Mouse (Mus musculus): ENCODE results near the gene Fbxl8. TPM values are rescaled to one million over a fixed set of nuclear protein-coding genes. Genes with fewer than 3 reads are reported as not detected.

Fbxl8 gene
- polyA plus RNA-seq, 1 experiment from 2014 or later = 0.50 TPM

GRCm38 (mm10) chr8:105233126-105233935 lies 31.1 kb upstream of the Fbxl8 start:
- Histone ChIP-seq H3K9ac (ENCODE audit: low read length) (no peak overlapping the region), H3K27ac (ENCODE audit: low read depth, low read length) (no peak overlapping the region), H3K4me1 (ENCODE audit: control insufficient read depth, insufficient read depth, low read length) (no peaks in the 10 kb centered on the region), H3K9me3 (replicated peaks; ENCODE audit: control insufficient read depth, low read length) (no peaks in the 10 kb centered on the region), H3K36me3 (ENCODE audit: control insufficient read depth, insufficient read depth, low read length) (peaks cover 19% of the 10 kb centered on the region), H3K4me3 (ENCODE audit: low read depth, low read length) (no peak overlapping the region), H3K27me3 (replicated peaks; ENCODE audit: control insufficient read depth, insufficient read depth, low read length) (no peaks in the 10 kb centered on the region), H3K4me2 (ENCODE audit: low read length) (no peak overlapping the region)
- 73% methylated on average over 1 of the region's 1 CpGs for WGBS
- DNase-seq (ENCODE audit: low spot score) (no peak), ATAC-seq (no peak)

- 82% methylated on average over 1 of the region's 1 CpGs for WGBS
- no peaks in the 10 kb centered on the region for H3K27me3 ChIP-seq (replicated peaks; ENCODE audit: control insufficient read depth, insufficient read depth, low read length)
Measured at GRCm38 (mm10) chr8:105235206-105235605, 29.2 kb upstream of the Fbxl8 start.

GRCm38 (mm10) chr8:105237442-105238142 lies 26.9 kb upstream of the Fbxl8 start:
- WGBS = 94% methylated on average over 14 of the region's 14 CpGs

More at GRCm38 (mm10) chr8:105235206-105235605, 29.2 kb upstream of the Fbxl8 start:
- no peak overlapping the region for H3K9ac ChIP-seq (ENCODE audit: low read length)
- H3K4me3 ChIP-seq (ENCODE audit: low read depth, low read length) = no peak overlapping the region
- no peaks in the 10 kb centered on the region for H3K9me3 ChIP-seq (replicated peaks; ENCODE audit: control insufficient read depth, low read length)
- ATAC-seq (no peak), DNase-seq (ENCODE audit: low spot score) (no peak)
- H3K36me3 ChIP-seq (ENCODE audit: control insufficient read depth, insufficient read depth, low read length) = peaks cover 38% of the 10 kb centered on the region
- H3K4me1 ChIP-seq (ENCODE audit: control insufficient read depth, insufficient read depth, low read length) = no peaks in the 10 kb centered on the region
- H3K27ac ChIP-seq (ENCODE audit: low read depth, low read length) = no peak overlapping the region
- no peak overlapping the region for H3K4me2 ChIP-seq (ENCODE audit: low read length)

GRCm38 (mm10) chr8:105241016-105241415 lies 23.4 kb upstream of the Fbxl8 start:
- Histone ChIP-seq H3K27me3 (replicated peaks; ENCODE audit: control insufficient read depth, insufficient read depth, low read length) (no peaks in the 10 kb centered on the region), H3K27ac (ENCODE audit: low read depth, low read length) (no peak overlapping the region), H3K9me3 (replicated peaks; ENCODE audit: control insufficient read depth, low read length) (no peaks in the 10 kb centered on the region), H3K9ac (ENCODE audit: low read length) (no peak overlapping the region), H3K4me2 (ENCODE audit: low read length) (no peak overlapping the region), H3K4me1 (ENCODE audit: control insufficient read depth, insufficient read depth, low read length) (no peaks in the 10 kb centered on the region), H3K4me3 (ENCODE audit: low read depth, low read length) (no peak overlapping the region), H3K36me3 (ENCODE audit: control insufficient read depth, insufficient read depth, low read length) (peaks cover 54% of the 10 kb centered on the region)
- ATAC-seq = no peak
- 95% methylated on average over 7 of the region's 7 CpGs for WGBS
- DNase-seq (ENCODE audit: low spot score) = no peak

More at GRCm38 (mm10) chr8:105237442-105238142, 26.9 kb upstream of the Fbxl8 start:
- no peak for ATAC-seq
- H3K4me3 ChIP-seq (ENCODE audit: low read depth, low read length) = no peak overlapping the region
- H3K36me3 ChIP-seq (ENCODE audit: control insufficient read depth, insufficient read depth, low read length) = peaks cover 57% of the 10 kb centered on the region
- H3K9ac ChIP-seq (ENCODE audit: low read length) = no peak overlapping the region
- no peak overlapping the region for H3K4me2 ChIP-seq (ENCODE audit: low read length)
- H3K27me3 ChIP-seq (replicated peaks; ENCODE audit: control insufficient read depth, insufficient read depth, low read length) = no peaks in the 10 kb centered on the region
- H3K4me1 ChIP-seq (ENCODE audit: control insufficient read depth, insufficient read depth, low read length) = no peaks in the 10 kb centered on the region
- H3K27ac ChIP-seq (ENCODE audit: low read depth, low read length) = no peak overlapping the region
- no peaks in the 10 kb centered on the region for H3K9me3 ChIP-seq (replicated peaks; ENCODE audit: control insufficient read depth, low read length)
- no peak for DNase-seq (ENCODE audit: low spot score)

- ATAC-seq (no peak), DNase-seq (ENCODE audit: low spot score) (no peak)
- Histone ChIP-seq H3K36me3 (ENCODE audit: control insufficient read depth, insufficient read depth, low read length) (peaks cover 55% of the 10 kb centered on the region), H3K27ac (ENCODE audit: low read depth, low read length) (no peak overlapping the region), H3K4me3 (ENCODE audit: low read depth, low read length) (no peak overlapping the region), H3K4me2 (ENCODE audit: low read length) (no peak overlapping the region), H3K27me3 (replicated peaks; ENCODE audit: control insufficient read depth, insufficient read depth, low read length) (peaks cover 3% of the 10 kb centered on the region), H3K9ac (ENCODE audit: low read length) (no peak overlapping the region), H3K9me3 (replicated peaks; ENCODE audit: control insufficient read depth, low read length) (no peaks in the 10 kb centered on the region), H3K4me1 (ENCODE audit: control insufficient read depth, insufficient read depth, low read length) (peaks cover 5% of the 10 kb centered on the region; the same call in 1 of the 2 replicates)
- WGBS = 93% methylated on average over 6 of the region's 6 CpGs
Measured at GRCm38 (mm10) chr8:105251954-105252353, 12.5 kb upstream of the Fbxl8 start.

- DNase-seq (ENCODE audit: low spot score) (no peak), ATAC-seq (no peak)
Measured at GRCm38 (mm10) chr8:105252680-105253537, 11.5 kb upstream of the Fbxl8 start.

GRCm38 (mm10) chr8:105253766-105254151 lies 10.7 kb upstream of the Fbxl8 start:
- Histone ChIP-seq H3K4me2 (ENCODE audit: low read length) (peak overlapping the region; percentile 99), H3K4me1 (ENCODE audit: control insufficient read depth, insufficient read depth, low read length) (peaks cover 5% of the 10 kb centered on the region; the same call in 1 of the 2 replicates), H3K27me3 (replicated peaks; ENCODE audit: control insufficient read depth, insufficient read depth, low read length) (peaks cover 19% of the 10 kb centered on the region), H3K9me3 (replicated peaks; ENCODE audit: control insufficient read depth, low read length) (no peaks in the 10 kb centered on the region), H3K27ac (ENCODE audit: low read depth, low read length) (no peak overlapping the region), H3K9ac (ENCODE audit: low read length) (peak overlapping the region; percentile 66; the same call in 1 of the 2 replicates), H3K36me3 (ENCODE audit: control insufficient read depth, insufficient read depth, low read length) (peaks cover 36% of the 10 kb centered on the region), H3K4me3 (ENCODE audit: low read depth, low read length) (peak overlapping the region; percentile 52)
- 35% methylated on average over 20 of the region's 20 CpGs for WGBS
- ATAC-seq (peak; percentile 51), DNase-seq (ENCODE audit: low spot score) (no peak)

More at GRCm38 (mm10) chr8:105252680-105253537, 11.5 kb upstream of the Fbxl8 start:
- Histone ChIP-seq H3K27ac (ENCODE audit: low read depth, low read length) (no peak overlapping the region), H3K4me1 (ENCODE audit: control insufficient read depth, insufficient read depth, low read length) (peaks cover 5% of the 10 kb centered on the region; the same call in 1 of the 2 replicates), H3K9ac (ENCODE audit: low read length) (no peak overlapping the region), H3K9me3 (replicated peaks; ENCODE audit: control insufficient read depth, low read length) (no peaks in the 10 kb centered on the region), H3K4me3 (ENCODE audit: low read depth, low read length) (no peak overlapping the region), H3K27me3 (replicated peaks; ENCODE audit: control insufficient read depth, insufficient read depth, low read length) (peaks cover 11% of the 10 kb centered on the region), H3K36me3 (ENCODE audit: control insufficient read depth, insufficient read depth, low read length) (peaks cover 45% of the 10 kb centered on the region), H3K4me2 (ENCODE audit: low read length) (no peak overlapping the region)
- WGBS = 90% methylated on average over 10 of the region's 10 CpGs

GRCm38 (mm10) chr8:105254152-105254965 lies 10.1 kb upstream of the Fbxl8 start:
- Histone ChIP-seq H3K4me1 (ENCODE audit: control insufficient read depth, insufficient read depth, low read length) (peaks cover 8% of the 10 kb centered on the region; the same call in 1 of the 2 replicates), H3K36me3 (ENCODE audit: control insufficient read depth, insufficient read depth, low read length) (peaks cover 30% of the 10 kb centered on the region), H3K4me2 (ENCODE audit: low read length) (peak overlapping the region; percentile 99), H3K9ac (ENCODE audit: low read length) (peak overlapping the region; percentile 66), H3K27me3 (replicated peaks; ENCODE audit: control insufficient read depth, insufficient read depth, low read length) (peaks cover 25% of the 10 kb centered on the region), H3K27ac (ENCODE audit: low read depth, low read length) (no peak overlapping the region), H3K4me3 (ENCODE audit: low read depth, low read length) (peak overlapping the region; percentile 52), H3K9me3 (replicated peaks; ENCODE audit: control insufficient read depth, low read length) (no peaks in the 10 kb centered on the region)
- ATAC-seq (peak; percentile 86), DNase-seq (ENCODE audit: low spot score) (peak; percentile 91)
- under 1% methylated on average over 73 of the region's 74 CpGs for WGBS
